Mouse (Mus musculus): Measurements from ENCODE around the gene Xpnpep1.

DNA sequence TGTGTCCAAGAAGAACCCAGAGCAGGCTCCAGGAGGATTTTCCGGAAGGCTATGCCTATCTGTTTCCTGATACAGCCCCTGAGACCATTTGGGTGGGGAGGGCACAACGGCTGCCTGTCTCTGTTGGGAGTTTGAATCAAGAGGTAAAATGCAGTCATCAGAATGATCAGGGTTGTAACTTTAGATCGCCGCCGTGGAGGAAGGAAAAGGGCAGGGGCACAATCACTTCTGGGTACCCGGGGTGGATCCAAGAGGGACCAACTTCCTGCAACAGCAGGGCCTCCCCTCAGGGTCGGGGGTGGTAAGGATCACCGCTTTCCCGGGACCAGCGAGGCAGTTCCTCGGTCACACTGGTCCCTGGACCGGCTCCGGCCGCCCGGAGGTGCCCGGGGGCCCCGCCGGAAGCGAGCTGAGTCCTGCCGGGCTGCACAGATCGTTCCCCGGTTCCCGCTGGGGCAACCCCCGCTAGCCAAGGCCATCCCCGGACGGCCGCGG, 2.0 kb downstream of the Xpnpep1 start:
- peak; percentile 31; the same call in 1 of the 2 replicates for TF ChIP-seq POLR2A (IDR thresholded peaks at IDR 0.05; ENCODE audit: borderline replicate concordance, extremely low read depth, low read depth, low read length)
- TF ChIP-seq CTCF (IDR thresholded peaks at IDR 0.05; ENCODE audit: insufficient read depth, low read length): no peak
